8 mouse cellular contexts compared by ENCODE assay signal in the genomic region with DNA sequence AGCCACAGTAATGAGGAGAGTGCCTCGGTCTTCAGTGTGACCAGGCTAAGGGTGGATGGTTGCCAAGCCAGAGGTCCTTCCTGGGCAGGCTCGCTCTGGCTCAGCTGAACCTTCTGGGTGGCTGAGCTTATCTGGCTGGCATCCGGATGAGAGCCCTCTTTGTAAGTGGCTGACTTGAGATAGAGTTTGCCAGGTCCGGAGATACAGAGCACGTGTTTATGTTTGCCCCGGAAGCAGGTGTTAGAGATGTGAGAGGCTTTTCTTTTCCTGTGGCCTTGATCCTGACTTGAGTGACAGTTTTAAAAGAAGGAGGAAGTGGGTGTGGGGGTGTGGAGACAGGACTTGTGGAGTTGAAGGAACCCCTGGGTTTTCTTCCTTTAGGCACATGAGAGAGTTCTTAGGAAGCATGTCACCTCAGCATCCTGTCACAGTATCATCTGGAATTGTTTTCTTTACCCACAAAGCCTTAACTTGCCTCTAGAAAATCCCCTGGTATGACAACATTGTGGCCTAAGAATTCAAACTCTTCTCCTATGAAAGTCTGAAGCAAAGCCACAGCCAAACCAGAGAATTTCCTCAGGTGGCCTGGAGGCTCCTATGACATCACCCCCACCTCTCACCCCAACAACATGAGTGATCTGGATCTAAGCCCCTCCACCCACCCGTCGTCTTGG. TPM values are rescaled to one million over a fixed set of nuclear protein-coding genes. Genes with fewer than 3 reads are reported as not detected.
A peak's percentile ranks its signal among the peaks of the same experiment; 100 is the strongest.
DNase-seq lines count a peak whose midpoint lies in the region; ATAC-seq and TF ChIP-seq lines count a peak whose summit lies in the region.
"Had no signal": no experiment of that assay in that cellular context is flagged by ENCODE, and none has a peak within 500 bp of the region (broad histone marks: within the 10 kb centered on the region; RNA-seq: fewer than 3 reads in every experiment).

No protein-coding gene starts in this region.

- peaks cover 13% of the 10 kb centered on the region; the same call in 1 of the 2 replicates for H3K36me3 ChIP-seq in liver, adult 2 months (ENCODE audit: control insufficient read depth, insufficient read depth, low read length)
- no peaks in the 10 kb centered on the region for H3K36me3 ChIP-seq in heart, embryonic 16.5 days (ENCODE audit: control insufficient read depth, insufficient read depth)
- H3K36me3 ChIP-seq in midbrain, embryonic 16.5 days (ENCODE audit: control insufficient read depth, insufficient read depth, low read length) = peaks cover 14% of the 10 kb centered on the region

- DNase-seq in liver, adult 2 months (ENCODE audit: extremely low read depth, low read depth, low spot score) = peak; percentile 4
- DNase-seq in liver = no peak
- peak; percentile 83 for DNase-seq in brain, embryonic 14.5 days (ENCODE audit: low read depth)
- DNase-seq in left cerebral cortex, postnatal 4 days = peak; percentile 77
- DNase-seq in urinary bladder, adult 2 months (ENCODE audit: low spot score) = no peak

- no peaks in the 10 kb centered on the region for H3K79me2 ChIP-seq in liver, adult 2 months (ENCODE audit: control insufficient read depth, insufficient read depth, low read length)

- no peak for TF ChIP-seq CTCF in liver, adult 2 months (IDR thresholded peaks at IDR 0.05; ENCODE audit: low read depth, low read length)
- TF ChIP-seq CTCF in brain, embryonic 14.5 days (IDR thresholded peaks at IDR 0.05; ENCODE audit: borderline replicate concordance, extremely low read depth, insufficient read depth, insufficient read length) = no peak

- no peak overlapping the region for H3K9ac ChIP-seq in liver, adult 2 months (ENCODE audit: low read depth, low read length)
- no peak overlapping the region for H3K9ac ChIP-seq in heart, embryonic 16.5 days (ENCODE audit: low read length)
- no peak overlapping the region for H3K9ac ChIP-seq in midbrain, embryonic 16.5 days (ENCODE audit: low read depth, low read length)
- H3K9ac ChIP-seq: liver, embryonic 14.5 days had no signal

- intact Hi-C loops in left cerebral cortex, postnatal 4 days (cut with DNase I) = no loop called here

- H3K27me3 ChIP-seq in liver, adult 2 months (ENCODE audit: control insufficient read depth, insufficient read depth, low read length) = no peaks in the 10 kb centered on the region
- H3K27me3 ChIP-seq in heart, embryonic 16.5 days (ENCODE audit: control insufficient read depth, insufficient read depth, low read length) = no peaks in the 10 kb centered on the region
- no peaks in the 10 kb centered on the region for H3K27me3 ChIP-seq in midbrain, embryonic 16.5 days (ENCODE audit: control insufficient read depth, insufficient read depth, low read depth, low read length)

- WGBS in liver, adult 2 months = 69% methylated on average over 8 of the region's 8 CpGs
- WGBS in heart, embryonic 16.5 days = 28% methylated on average over 8 of the region's 8 CpGs
- WGBS in midbrain, embryonic 16.5 days = 66% methylated on average over 8 of the region's 8 CpGs

- no peak for TF ChIP-seq POLR2A in liver, adult 2 months (IDR thresholded peaks at IDR 0.05; ENCODE audit: extremely low read depth, insufficient read depth, low read length)
- no peak for TF ChIP-seq POLR2A in brain, embryonic 14.5 days (IDR thresholded peaks at IDR 0.05; ENCODE audit: borderline replicate concordance, extremely low read depth, insufficient read depth, insufficient read length, poor library complexity, severe bottlenecking)

- no peak overlapping the region for H3K4me3 ChIP-seq in liver, adult 2 months (ENCODE audit: insufficient read depth, low read depth, low read length)
- H3K4me3 ChIP-seq in heart, embryonic 16.5 days (ENCODE audit: low read length) = no peak overlapping the region
- no peak overlapping the region for H3K4me3 ChIP-seq in midbrain, embryonic 16.5 days (ENCODE audit: low read depth, low read length)

- H3K4me2 ChIP-seq in heart, embryonic 16.5 days (ENCODE audit: low read depth, low read length) = peak overlapping the region; percentile 20
- H3K4me2 ChIP-seq in midbrain, embryonic 16.5 days (ENCODE audit: low read length) = no peak overlapping the region

- no peaks in the 10 kb centered on the region for H3K9me3 ChIP-seq in heart, embryonic 16.5 days (replicated peaks; ENCODE audit: control insufficient read depth, low read length)
- no peaks in the 10 kb centered on the region for H3K9me3 ChIP-seq in midbrain, embryonic 16.5 days (replicated peaks; ENCODE audit: control insufficient read depth, low read length, poor library complexity, severe bottlenecking)

- peak; percentile 45 for ATAC-seq in heart, embryonic 16.5 days (replicated peaks; ENCODE audit: extremely low read depth, insufficient read depth, low FRiP score)
- ATAC-seq in midbrain, embryonic 16.5 days = no peak

- no peak overlapping the region for H3K27ac ChIP-seq in liver, adult 2 months (replicated peaks; ENCODE audit: insufficient read depth, low read depth, low read length)
- H3K27ac ChIP-seq in heart, embryonic 16.5 days (ENCODE audit: low read length) = peak overlapping the region; percentile 34
- peak overlapping the region; percentile 77 for H3K27ac ChIP-seq in midbrain, embryonic 16.5 days (ENCODE audit: low read length)
- H3K27ac ChIP-seq: liver, embryonic 14.5 days had no signal

- H3K4me1 ChIP-seq in liver, adult 2 months (ENCODE audit: control insufficient read depth, insufficient read depth, low read length) = no peaks in the 10 kb centered on the region
- peaks cover 37% of the 10 kb centered on the region for H3K4me1 ChIP-seq in heart, embryonic 16.5 days (ENCODE audit: control insufficient read depth, insufficient read depth, low read length)
- no peaks in the 10 kb centered on the region; the same call in 1 of the 2 replicates for H3K4me1 ChIP-seq in midbrain, embryonic 16.5 days (ENCODE audit: control insufficient read depth, insufficient read depth, low read length)

RNA-seq across cellular contexts. Expression of gene Rlbp1, which starts 23.3 kb away (rescaled TPM):
- not detected in 2 replicates for total RNA-seq in liver, adult 2 months (2014; rRNA removed)
- not detected in 2 replicates for polyA plus RNA-seq in liver, adult 2 months (2012; rRNA removed)
- 26.1 and 47.4 TPM in 2 replicates for polyA plus RNA-seq in brain, embryonic 14.5 days (2012; rRNA removed)
- polyA plus RNA-seq in heart, embryonic 16.5 days (2015; fragmentation: Nextera tagmentation; extraction: Ambion mirVana) = 0.12 and 0.29 TPM in 2 replicates
- 10 to 100 TPM; 45.0 to 49.2 TPM for total RNA-seq in left cerebral cortex, postnatal 4 days (2021)
- polyA plus RNA-seq in midbrain, embryonic 16.5 days (2015; fragmentation: Nextera tagmentation; extraction: Ambion mirVana) = 15.0 and 17.1 TPM in 2 replicates
- polyA plus RNA-seq in urinary bladder, adult 2 months (2012; rRNA removed) = 0.08 and 0.13 TPM in 2 replicates

RNA-seq across cellular contexts. Expression of gene Fanci, which starts 28.2 kb away (rescaled TPM):
- 0.18 and 0.94 TPM in 2 replicates for total RNA-seq in liver, adult 2 months (2014; rRNA removed)
- 0.02 and 0.17 TPM in 2 replicates for polyA plus RNA-seq in liver, adult 2 months (2012; rRNA removed)
- 3.2 and 4.6 TPM in 2 replicates for polyA plus RNA-seq in brain, embryonic 14.5 days (2012; rRNA removed)
- 8.2 and 8.8 TPM in 2 replicates for polyA plus RNA-seq in heart, embryonic 16.5 days (2015; fragmentation: Nextera tagmentation; extraction: Ambion mirVana)
- total RNA-seq in left cerebral cortex, postnatal 4 days (2021) = 1 to 10 TPM; 2.0 to 2.4 TPM
- 1.7 and 1.9 TPM in 2 replicates for polyA plus RNA-seq in midbrain, embryonic 16.5 days (2015; fragmentation: Nextera tagmentation; extraction: Ambion mirVana)
- polyA plus RNA-seq in urinary bladder, adult 2 months (2012; rRNA removed) = 0.80 and 0.99 TPM in 2 replicates

Comparison
In these comparisons a context has a peak if more than half of its experiments do, and no peak if none do; other contexts are left out.
1. DNase-seq: peak in liver, adult 2 months (single experiment), brain, embryonic 14.5 days (single experiment) and left cerebral cortex, postnatal 4 days (single experiment); none in liver (single experiment) and urinary bladder, adult 2 months (single experiment).
2. RNA of gene Rlbp1, which starts 23.3 kb away (polyA plus RNA-seq): 26.1 to 47.4 TPM in brain, embryonic 14.5 days and 15.0 to 17.1 TPM in midbrain, embryonic 16.5 days; 0.12 to 0.29 TPM in heart, embryonic 16.5 days, 0.08 to 0.13 TPM in urinary bladder, adult 2 months and not detected in liver, adult 2 months; every median in the first group is over 10 times any median in the second.